Mouse (Mus musculus) c-Kit-positive CD71-negative TER-119-negative erythroid progenitor cells, embryonic 14.5 days (primary cell): ENCODE data around the gene Thap12.

Experiments used
- DNase-seq: peaks from one replicate; pipeline ENCODE4 v3.0.0-alpha.2; 2013; ENCODE audit warnings: low read depth

Thap12 gene

DNA sequence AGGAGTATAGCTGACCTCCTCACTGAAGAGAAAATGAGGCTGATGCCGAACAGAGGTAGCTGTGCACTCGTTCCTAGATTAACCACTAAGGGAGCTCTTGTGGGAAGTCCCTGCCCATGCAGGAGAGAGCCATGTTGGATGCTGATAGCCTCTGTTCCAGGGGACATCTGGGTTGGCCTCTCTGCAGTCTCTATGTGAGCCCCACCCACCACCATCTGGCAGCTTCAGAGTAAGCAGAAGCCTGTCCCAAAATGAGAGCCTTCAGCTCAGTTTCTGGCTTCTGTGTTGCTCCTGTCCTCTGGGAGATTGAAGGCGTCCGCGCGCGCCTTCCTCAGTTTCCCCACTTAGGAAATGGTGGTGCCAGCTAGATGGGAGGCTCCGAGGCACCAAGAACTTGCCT is 53.7 kb downstream of the Thap12 start:
- no peak for DNase-seq

DNA sequence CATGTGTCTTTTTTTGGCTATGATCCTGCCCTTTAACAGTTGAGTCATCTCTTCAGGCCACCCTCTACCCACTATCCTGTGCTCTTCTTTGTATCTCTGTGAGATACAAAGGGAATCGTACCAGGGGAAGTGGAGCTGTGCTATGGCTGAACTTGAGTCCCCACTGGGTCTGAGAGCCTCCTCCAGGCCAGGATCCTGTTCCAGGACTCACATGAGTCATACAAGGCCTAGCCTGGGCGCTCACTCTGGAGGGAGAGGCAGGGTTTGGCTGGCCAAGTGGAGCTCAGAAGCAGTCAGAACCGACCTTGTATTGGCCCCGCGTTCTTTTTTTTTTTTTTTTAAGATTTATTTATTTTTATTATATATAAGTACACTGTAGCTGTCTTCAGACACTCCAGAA is 57.2 kb downstream of the Thap12 start:
- no peak for DNase-seq

DNA sequence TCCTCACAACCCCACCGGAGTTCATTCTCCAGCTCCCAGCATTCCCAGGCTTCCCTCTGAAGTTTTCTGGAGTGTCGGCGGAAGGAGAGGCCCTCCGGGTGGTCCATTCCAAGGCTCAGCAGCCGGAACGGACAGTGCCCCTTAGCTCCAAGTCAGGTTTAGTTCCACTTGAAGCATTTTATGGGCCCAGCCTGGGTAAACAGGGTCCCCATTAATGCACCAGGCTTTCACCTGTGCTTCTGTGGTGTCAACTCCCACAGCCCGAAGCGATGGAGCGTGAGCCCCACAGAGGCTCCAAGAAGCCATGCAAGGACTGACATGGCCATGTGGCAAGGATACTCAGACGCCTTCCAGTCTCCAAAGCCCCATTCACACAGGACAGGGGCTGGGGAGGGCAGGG is 61.0 kb downstream of the Thap12 start:
- no peak for DNase-seq

DNA sequence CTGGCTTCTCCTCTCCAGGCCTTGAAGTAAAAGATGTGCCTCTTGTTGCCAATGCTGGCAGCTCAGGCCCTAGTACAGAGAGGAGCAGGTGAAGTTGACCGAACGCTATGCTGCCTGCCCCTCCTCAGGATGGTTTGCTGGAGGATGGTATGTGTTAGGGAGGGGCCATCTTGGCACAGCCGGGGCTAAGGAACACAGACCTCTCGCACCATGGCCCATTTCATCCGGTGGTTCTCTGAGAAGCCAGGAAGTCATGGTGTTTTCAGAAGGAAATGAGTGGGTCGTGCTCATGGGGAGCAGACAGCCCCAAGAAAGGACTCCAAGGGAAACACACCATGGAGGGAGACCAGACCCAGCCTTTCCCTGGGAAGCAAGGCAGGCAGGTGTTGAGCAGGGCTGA is 64.4 kb downstream of the Thap12 start:
- DNase-seq: no peak
